Mouse (Mus musculus) lung, embryonic 16.5 days (tissue): ENCODE data around the gene Vkorc1. TPM values are rescaled to one million over a fixed set of nuclear protein-coding genes. Genes with fewer than 3 reads are reported as not detected.
A peak's percentile ranks its signal among the peaks of the same experiment; 100 is the strongest.

Experiments used
- ATAC-seq: fragments of 200-750 bp; cut with Nextera tagmentation; 2 replicates; pipeline ENCODE4 v1.8.0; 2017; ENCODE audit warnings: low read depth, mild to moderate bottlenecking, moderate library complexity
- H3K27ac ChIP-seq: fragments of 300-500 bp; sonication (generic); 2 replicates; pipeline ENCODE4 v1.5.1; 2014; ENCODE audit warnings: mild to moderate bottlenecking, control low read depth, low read length
- H3K27me3 ChIP-seq: fragments of 300-500 bp; sonication (generic); 2 replicates; pipeline ENCODE4 v1.6.1; 2014; ENCODE audit warnings: low read depth, low read length, mixed read lengths; ENCODE audit not compliant: control insufficient read depth, insufficient read depth
- H3K36me3 ChIP-seq: fragments of 300-500 bp; sonication (generic); 2 replicates; pipeline ENCODE4 v1.6.1; 2014; ENCODE audit warnings: low read length; ENCODE audit not compliant: control insufficient read depth, insufficient read depth
- H3K4me1 ChIP-seq: fragments of 300-500 bp; sonication (generic); replicated peaks from 2 replicates; pipeline ENCODE4 v1.6.1; 2014; ENCODE audit warnings: low read length, mixed read lengths; ENCODE audit not compliant: control insufficient read depth, insufficient read depth
- H3K4me2 ChIP-seq: fragments of 300-500 bp; sonication (generic); 2 replicates; pipeline ENCODE4 v1.6.1; 2014; ENCODE audit warnings: low read depth, low read length, control low read depth
- H3K4me3 ChIP-seq: fragments of 300-500 bp; sonication (generic); 2 replicates; pipeline ENCODE4 v1.5.1; 2014; ENCODE audit warnings: mild to moderate bottlenecking, low read length, control low read depth
- H3K9ac ChIP-seq: fragments of 300-500 bp; sonication (generic); 2 replicates; pipeline ENCODE4 v1.6.1; 2014; ENCODE audit warnings: low read length, control low read depth
- H3K9me3 ChIP-seq: fragments of 300-500 bp; sonication (generic); 2 replicates; pipeline ENCODE4 v1.6.1; 2016; ENCODE audit warnings: low read length; ENCODE audit not compliant: control insufficient read depth
- WGBS: fragments of 180-500 bp; shearing (Covaris S2); extraction: QIAGEN DNeasy Blood & Tissue Kit; methylation state at CpG from one replicate; pipeline ENCODE4 v1.1.7; 2014; 5-methylcytosine and 5-hydroxymethylcytosine counted together
- polyA plus RNA-seq: library from polyadenylated mRNA; unstranded; fragments of >200 nt; fragmentation: Nextera tagmentation; extraction: Ambion mirVana; gene quantifications from 2 replicates; pipeline ENCODE4 v1.2.1, GENCODE M21; 2015

Vkorc1 gene
- polyA plus RNA-seq, 1 experiment from 2014 or later = 162 TPM

DNA sequence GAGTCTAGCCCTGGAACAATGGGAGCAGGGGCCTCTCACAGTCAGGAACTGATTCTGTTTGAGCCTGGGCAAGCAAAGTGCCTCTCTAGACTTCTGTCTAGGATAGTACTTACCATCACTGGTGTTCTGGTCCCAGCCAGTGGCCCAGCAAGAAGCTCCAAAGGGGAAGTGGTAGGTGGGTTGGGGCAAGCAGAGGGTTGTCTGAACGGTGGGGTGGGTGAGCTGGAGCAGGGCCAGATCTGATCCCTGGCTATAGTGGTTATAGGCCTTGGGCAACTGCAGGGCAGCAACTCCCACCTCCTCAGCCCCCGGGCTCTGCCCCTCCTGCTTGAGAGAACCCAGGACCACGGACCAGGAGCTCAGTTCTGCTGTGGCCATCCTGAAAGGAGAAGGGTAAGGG is 6.6 kb downstream of the Vkorc1 start:
- Histone ChIP-seq H3K4me2 (no peak overlapping the region), H3K27me3 (no peaks in the 10 kb centered on the region), H3K4me1 (peaks cover 4% of the 10 kb centered on the region), H3K27ac (no peak overlapping the region), H3K9ac (no peak overlapping the region), H3K4me3 (no peak overlapping the region), H3K36me3 (peaks cover 39% of the 10 kb centered on the region), H3K9me3 (no peaks in the 10 kb centered on the region)
- no peak for ATAC-seq
- WGBS = 70% methylated on average over 3 of the region's 3 CpGs

DNA sequence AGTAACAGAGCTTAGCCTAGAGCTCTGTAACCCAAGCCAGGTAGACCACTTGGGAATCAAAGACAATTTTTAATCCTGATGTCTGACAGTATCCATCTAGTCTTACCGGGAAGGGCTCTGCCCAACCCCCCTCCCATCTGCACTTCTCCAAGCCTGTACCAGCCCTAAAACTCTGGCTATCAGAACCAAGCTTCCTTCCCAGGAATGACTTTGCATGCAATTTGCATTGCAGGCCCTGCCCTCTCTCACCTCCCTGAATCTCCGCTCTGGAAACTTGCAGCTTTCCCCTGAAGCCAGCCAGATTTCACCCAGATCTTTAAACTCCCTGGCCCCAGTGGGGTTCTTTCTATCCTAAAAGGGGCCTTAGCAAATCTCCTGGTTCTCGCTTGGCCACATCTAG is 7.6 kb downstream of the Vkorc1 start:
- no peak for ATAC-seq
- no peak overlapping the region for H3K27ac ChIP-seq
- H3K9me3 ChIP-seq = no peaks in the 10 kb centered on the region
- H3K4me1 ChIP-seq = peaks cover 7% of the 10 kb centered on the region
- H3K4me2 ChIP-seq = no peak overlapping the region
- WGBS = 78% methylated on average over 3 of the region's 3 CpGs
- H3K36me3 ChIP-seq = peaks cover 48% of the 10 kb centered on the region
- no peaks in the 10 kb centered on the region for H3K27me3 ChIP-seq
- no peak overlapping the region for H3K4me3 ChIP-seq
- H3K9ac ChIP-seq = no peak overlapping the region

DNA sequence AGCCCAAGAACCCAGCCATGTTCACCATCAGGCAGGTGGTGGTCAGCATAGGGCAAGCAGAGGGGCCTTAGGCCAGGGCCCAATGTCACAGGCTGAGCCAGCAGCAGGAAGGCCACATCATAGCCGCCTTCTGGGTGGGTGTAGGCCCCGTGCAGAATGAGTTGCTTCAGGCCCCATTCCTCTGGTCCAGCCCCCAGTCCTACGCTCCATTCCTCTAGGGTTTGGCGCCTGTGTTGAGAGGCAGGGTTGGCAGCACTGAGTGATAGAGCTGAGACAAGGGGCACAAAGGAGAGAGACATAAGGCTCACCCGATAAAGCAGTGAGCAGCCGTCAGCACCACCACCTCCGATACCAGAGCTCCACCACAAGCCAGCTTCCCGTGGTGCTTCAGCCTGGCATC is 8.2 kb downstream of the Vkorc1 start:
- no peak for ATAC-seq
- no peak overlapping the region for H3K27ac ChIP-seq
- no peak overlapping the region for H3K9ac ChIP-seq
- WGBS = 77% methylated on average over 8 of the region's 8 CpGs
- H3K4me2 ChIP-seq = no peak overlapping the region
- H3K36me3 ChIP-seq = peaks cover 54% of the 10 kb centered on the region
- H3K4me3 ChIP-seq = no peak overlapping the region
- no peaks in the 10 kb centered on the region for H3K9me3 ChIP-seq
- H3K27me3 ChIP-seq = no peaks in the 10 kb centered on the region
- H3K4me1 ChIP-seq = peaks cover 7% of the 10 kb centered on the region

DNA sequence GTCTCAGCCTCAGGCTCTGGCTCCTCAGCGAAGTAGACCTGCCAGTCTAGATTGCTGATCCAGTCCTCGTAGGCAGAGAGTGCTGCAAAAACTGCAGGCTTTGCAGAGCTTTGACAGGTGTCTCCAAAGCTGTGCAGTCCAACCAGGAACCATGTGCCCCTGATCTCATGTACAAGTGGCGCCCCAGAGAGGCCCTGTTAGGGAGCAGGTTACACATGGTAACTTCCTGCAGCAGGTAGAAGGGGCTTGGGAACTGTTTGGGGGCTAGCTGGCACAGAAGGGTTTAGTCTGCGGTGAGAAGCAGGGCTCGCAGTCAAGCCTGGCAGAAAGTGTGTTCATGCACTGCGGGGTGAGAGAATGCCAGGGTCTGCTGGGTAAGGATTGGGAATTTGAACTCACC is 8.9 kb downstream of the Vkorc1 start:
- peaks cover 59% of the 10 kb centered on the region for H3K36me3 ChIP-seq
- peaks cover 7% of the 10 kb centered on the region for H3K4me1 ChIP-seq
- 88% methylated on average over 6 of the region's 6 CpGs for WGBS
- no peaks in the 10 kb centered on the region for H3K27me3 ChIP-seq
- H3K27ac ChIP-seq = 0 out of 2 replicates have a peak overlapping the region, but pooled peaks have one; percentile 20
- H3K9ac ChIP-seq = no peak overlapping the region
- H3K4me2 ChIP-seq = no peak overlapping the region
- no peaks in the 10 kb centered on the region for H3K9me3 ChIP-seq
- H3K4me3 ChIP-seq = no peak overlapping the region
- no peak for ATAC-seq

DNA sequence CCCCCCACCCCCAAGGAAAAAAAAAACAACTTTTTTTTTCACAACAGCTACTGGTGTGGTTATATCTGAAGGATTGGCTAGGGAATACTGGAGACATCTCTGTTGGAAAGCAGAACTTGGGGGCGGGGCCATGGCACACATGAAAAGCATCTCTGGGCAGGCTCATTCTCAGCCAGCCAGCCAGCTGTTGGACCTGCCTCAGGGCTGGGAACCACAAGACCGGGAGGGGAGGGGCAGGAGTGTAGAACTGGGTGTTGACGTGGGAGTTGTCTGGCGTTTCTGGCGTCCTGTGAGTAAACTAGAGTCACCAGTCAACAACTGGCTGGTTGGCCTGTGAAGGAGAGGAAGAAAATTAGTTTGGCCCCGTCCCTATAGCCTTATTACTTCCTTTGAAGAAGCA is 9.5 kb downstream of the Vkorc1 start:
- Histone ChIP-seq H3K9ac (no peak overlapping the region), H3K4me1 (peaks cover 7% of the 10 kb centered on the region), H3K4me2 (no peak overlapping the region), H3K36me3 (peaks cover 61% of the 10 kb centered on the region), H3K9me3 (no peaks in the 10 kb centered on the region), H3K27me3 (no peaks in the 10 kb centered on the region), H3K27ac (no peak overlapping the region), H3K4me3 (no peak overlapping the region)
- ATAC-seq = peak; percentile 69
- 42% methylated on average over 6 of the region's 6 CpGs for WGBS

DNA sequence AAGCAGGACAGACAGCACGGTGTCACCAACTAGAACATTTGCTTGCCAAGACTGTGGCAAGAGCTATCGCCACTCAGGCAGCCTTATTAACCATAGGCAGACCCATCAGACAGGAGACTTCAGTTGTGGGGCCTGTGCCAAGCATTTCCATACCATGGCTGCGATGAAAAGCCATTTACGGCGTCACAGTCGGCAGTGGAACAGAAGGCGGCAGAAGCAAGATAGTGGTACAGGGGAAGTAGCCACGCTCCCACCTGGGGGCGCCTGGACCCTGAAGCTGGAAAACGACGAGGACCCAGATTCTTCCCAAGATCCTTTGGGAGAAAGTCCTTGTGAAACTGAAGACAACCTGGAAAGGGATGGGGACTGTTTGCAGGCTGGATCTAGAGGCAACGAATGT is 15.0 kb downstream of the Vkorc1 start:
- no peak overlapping the region for H3K9ac ChIP-seq
- H3K27ac ChIP-seq = no peak overlapping the region
- 81% methylated on average over 12 of the region's 12 CpGs for WGBS
- H3K9me3 ChIP-seq = no peaks in the 10 kb centered on the region
- no peak overlapping the region for H3K4me2 ChIP-seq
- no peak overlapping the region for H3K4me3 ChIP-seq
- no peak for ATAC-seq
- H3K36me3 ChIP-seq = peaks cover 52% of the 10 kb centered on the region
- no peaks in the 10 kb centered on the region for H3K27me3 ChIP-seq
- peaks cover 15% of the 10 kb centered on the region for H3K4me1 ChIP-seq

DNA sequence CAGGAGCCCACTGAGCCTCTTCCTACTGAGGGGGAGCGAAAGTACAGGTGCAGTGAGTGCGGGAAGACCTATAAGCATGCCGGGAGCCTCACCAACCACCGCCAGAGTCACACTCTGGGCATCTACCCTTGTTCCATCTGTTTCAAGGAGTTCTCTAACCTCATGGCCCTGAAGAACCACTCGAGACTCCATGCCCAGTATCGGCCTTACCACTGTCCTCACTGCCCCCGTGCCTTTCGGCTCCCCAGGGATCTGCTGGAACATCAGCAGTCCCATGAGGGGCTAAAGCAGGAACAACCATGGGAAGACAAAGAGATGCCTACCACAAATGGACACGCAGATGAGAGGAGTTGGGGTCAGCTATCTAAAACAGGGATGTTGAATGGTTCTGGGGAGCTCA is 16.1 kb downstream of the Vkorc1 start:
- H3K9me3 ChIP-seq = no peaks in the 10 kb centered on the region
- no peak overlapping the region for H3K9ac ChIP-seq
- 96% methylated on average over 9 of the region's 9 CpGs for WGBS
- peaks cover 45% of the 10 kb centered on the region for H3K36me3 ChIP-seq
- H3K4me2 ChIP-seq = no peak overlapping the region
- H3K27ac ChIP-seq = no peak overlapping the region
- H3K4me1 ChIP-seq = peaks cover 22% of the 10 kb centered on the region
- no peak for ATAC-seq
- no peaks in the 10 kb centered on the region for H3K27me3 ChIP-seq
- no peak overlapping the region for H3K4me3 ChIP-seq

DNA sequence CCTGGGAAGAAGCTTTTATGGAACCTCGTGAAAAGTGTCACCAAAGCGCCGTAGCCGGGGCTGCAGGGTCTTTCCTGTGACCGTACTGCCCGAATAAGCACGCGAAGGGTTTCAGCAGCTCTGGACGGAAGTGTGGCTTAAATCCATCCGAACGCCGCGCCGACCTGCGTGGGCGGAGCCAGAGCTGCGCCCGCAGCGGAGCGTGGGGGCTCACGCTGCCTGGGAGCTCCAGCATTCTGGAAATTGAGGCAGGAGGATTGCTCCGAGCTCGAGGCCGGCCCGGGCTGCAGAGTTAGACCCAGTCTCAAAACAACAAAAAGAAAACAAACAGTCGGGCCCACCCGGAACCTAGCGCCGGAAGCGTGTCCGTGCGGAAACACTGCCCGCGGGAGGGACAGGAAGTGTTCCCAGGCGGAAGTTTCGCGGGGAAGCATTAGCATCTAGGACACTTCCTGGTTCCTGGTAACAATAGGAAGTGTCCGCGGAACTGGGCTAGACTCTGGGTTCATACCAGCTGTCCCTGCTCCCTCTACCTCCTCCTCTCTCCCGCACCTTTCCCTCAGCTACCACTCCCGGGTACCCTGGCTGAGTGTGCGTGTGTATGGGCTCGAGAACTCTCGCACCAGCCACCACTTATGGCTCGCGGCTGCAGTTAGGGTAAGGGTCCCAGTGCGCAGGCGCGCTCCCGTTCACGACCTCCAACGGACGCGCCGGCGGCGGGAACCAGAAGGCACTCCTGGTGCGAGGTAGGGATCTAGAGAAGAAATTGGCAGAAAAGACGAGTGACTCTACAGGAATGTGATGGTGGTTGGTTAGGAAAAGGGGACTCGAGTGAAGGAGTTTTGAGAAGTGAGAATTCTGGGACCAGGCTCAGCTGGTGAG is 18.7 kb downstream of the Vkorc1 start, which contains the start of gene Zfp668:
Gene Zfp668, minus strand, starts transcription at position 362 of the 882 bp plus-strand sequence.
- Histone ChIP-seq H3K27me3 (no peaks in the 10 kb centered on the region), H3K9ac (peak within 1 kb of the TSS; percentile 99), H3K4me1 (peaks cover 26% of the 10 kb centered on the region), H3K9me3 (no peaks in the 10 kb centered on the region), H3K36me3 (peaks cover 26% of the 10 kb centered on the region), H3K4me2 (peak within 1 kb of the TSS; percentile 98), H3K27ac (peak within 1 kb of the TSS; percentile 99), H3K4me3 (peak within 1 kb of the TSS; percentile 98)
- peak; percentile 72 for ATAC-seq
- under 1% methylated on average over 60 of the region's 60 CpGs for WGBS

DNA sequence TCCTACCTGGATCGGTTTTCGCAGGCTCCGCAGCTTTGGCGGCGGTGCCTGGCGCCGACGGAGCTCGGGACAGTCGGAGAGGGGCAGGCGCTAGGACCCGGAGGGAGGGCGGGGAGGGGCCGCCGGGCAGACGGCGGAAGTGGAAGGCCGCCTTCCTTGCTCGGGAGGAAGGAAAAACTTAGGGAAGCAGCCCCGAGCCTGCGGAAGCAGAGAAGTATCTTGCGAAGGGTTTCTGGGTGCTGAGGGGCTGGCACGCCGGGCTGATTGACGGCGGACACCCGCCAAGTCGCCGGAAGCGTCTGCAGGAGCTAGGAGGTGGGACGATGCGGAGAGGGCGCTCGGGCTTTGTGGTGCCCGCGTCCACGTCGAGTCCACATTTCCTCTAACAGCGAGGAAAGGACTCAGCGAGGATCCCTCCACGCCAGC is 19.4 kb downstream of the Vkorc1 start, which contains the start of gene Zfp646:
Gene Zfp646, plus strand, starts transcription at position 181 of the 426 bp plus-strand sequence.
- H3K9me3 ChIP-seq = no peaks in the 10 kb centered on the region
- no peaks in the 10 kb centered on the region for H3K27me3 ChIP-seq
- ATAC-seq = peak; percentile 91
- peaks cover 26% of the 10 kb centered on the region for H3K4me1 ChIP-seq
- H3K36me3 ChIP-seq = peaks cover 25% of the 10 kb centered on the region
- under 1% methylated on average over 41 of the region's 41 CpGs for WGBS
- H3K4me2 ChIP-seq = peak within 1 kb of the TSS; percentile 98
- H3K4me3 ChIP-seq = peak within 1 kb of the TSS; percentile 98
- H3K9ac ChIP-seq = peak within 1 kb of the TSS; percentile 99
- H3K27ac ChIP-seq = peak within 1 kb of the TSS; percentile 99
